ENCODE assay signal across 27 mouse cellular contexts in genomic region chr5:95924023-95924422, GRCm38 (mm10). TPM values are rescaled to one million over a fixed set of nuclear protein-coding genes. Genes with fewer than 3 reads are reported as not detected.
A peak's percentile ranks its signal among the peaks of the same experiment; 100 is the strongest.
DNase-seq lines count a peak whose midpoint lies in the region; ATAC-seq and TF ChIP-seq lines count a peak whose summit lies in the region.
"Had no signal": no experiment of that assay in that cellular context is flagged by ENCODE, and none has a peak within 500 bp of the region (broad histone marks: within the 10 kb centered on the region; RNA-seq: fewer than 3 reads in every experiment).

No protein-coding gene starts in this region.

- H3K9ac ChIP-seq in embryonic facial prominence, embryonic 14.5 days (ENCODE audit: low read depth, low read length) = no peak overlapping the region
- H3K9ac ChIP-seq in midbrain, postnatal 0 days (replicated peaks; ENCODE audit: low read length, poor library complexity, severe bottlenecking) = no peak overlapping the region
- no peak overlapping the region for H3K9ac ChIP-seq in midbrain, embryonic 15.5 days
- H3K9ac ChIP-seq in forebrain, postnatal 0 days = no peak overlapping the region
- no peak overlapping the region for H3K9ac ChIP-seq in intestine, embryonic 15.5 days
- H3K9ac ChIP-seq: kidney, embryonic 15.5 days; limb, embryonic 15.5 days; liver, embryonic 14.5 days; lung, embryonic 15.5 days; neural tube, embryonic 15.5 days; stomach, embryonic 15.5 days had no signal

- ATAC-seq in embryonic facial prominence, embryonic 14.5 days (ENCODE audit: low read depth) = no peak
- no peak for ATAC-seq in midbrain, postnatal 0 days (ENCODE audit: low FRiP score)
- ATAC-seq in midbrain, embryonic 15.5 days (replicated peaks) = no peak
- ATAC-seq in forebrain, postnatal 0 days = peak; percentile 97
- no peak for ATAC-seq in intestine, embryonic 15.5 days
- ATAC-seq: activated CD4-positive, CD25-positive, alpha-beta regulatory T cell, adult 4 months had no signal

- TF ChIP-seq CTCF in midbrain, postnatal 0 days (IDR thresholded peaks at IDR 0.05) = no peak
- no peak for TF ChIP-seq CTCF in forebrain, postnatal 0 days (IDR thresholded peaks at IDR 0.05; ENCODE audit: low read depth)

- no peaks in the 10 kb centered on the region for H3K36me3 ChIP-seq in embryonic facial prominence, embryonic 14.5 days (ENCODE audit: control insufficient read depth, insufficient read depth, low read length)
- H3K36me3 ChIP-seq in embryonic facial prominence, embryonic 10.5 days (replicated peaks) = no peaks in the 10 kb centered on the region
- no peaks in the 10 kb centered on the region for H3K36me3 ChIP-seq in heart, embryonic 10.5 days
- no peaks in the 10 kb centered on the region for H3K36me3 ChIP-seq in midbrain, postnatal 0 days (ENCODE audit: insufficient read depth, low read length)
- no peaks in the 10 kb centered on the region for H3K36me3 ChIP-seq in midbrain, embryonic 15.5 days (replicated peaks)
- no peaks in the 10 kb centered on the region for H3K36me3 ChIP-seq in forebrain, postnatal 0 days (ENCODE audit: insufficient read depth)
- no peaks in the 10 kb centered on the region for H3K36me3 ChIP-seq in intestine, embryonic 15.5 days
- H3K36me3 ChIP-seq: hindbrain, embryonic 10.5 days; kidney, embryonic 15.5 days; limb, embryonic 15.5 days; lung, embryonic 15.5 days; midbrain, embryonic 10.5 days; neural tube, embryonic 15.5 days; stomach, embryonic 15.5 days had no signal

- WGBS in embryonic facial prominence, embryonic 14.5 days = 84% methylated on average over 6 of the region's 6 CpGs
- WGBS in embryonic facial prominence, embryonic 10.5 days = 83% methylated on average over 6 of the region's 6 CpGs
- 79% methylated on average over 6 of the region's 6 CpGs for WGBS in heart, embryonic 10.5 days
- WGBS in midbrain, postnatal 0 days = 78% methylated on average over 6 of the region's 6 CpGs
- WGBS in midbrain, embryonic 15.5 days = 80% methylated on average over 6 of the region's 6 CpGs
- WGBS in forebrain, postnatal 0 days = 67% methylated on average over 6 of the region's 6 CpGs
- WGBS in intestine, embryonic 15.5 days = 70% methylated on average over 6 of the region's 6 CpGs

- no peak overlapping the region for H3K4me3 ChIP-seq in embryonic facial prominence, embryonic 14.5 days (ENCODE audit: low read depth, low read length)
- H3K4me3 ChIP-seq in embryonic facial prominence, embryonic 10.5 days = no peak overlapping the region
- no peak overlapping the region for H3K4me3 ChIP-seq in heart, embryonic 10.5 days
- H3K4me3 ChIP-seq in midbrain, postnatal 0 days (ENCODE audit: low read depth, low read length) = no peak overlapping the region
- H3K4me3 ChIP-seq in midbrain, embryonic 15.5 days = no peak overlapping the region
- H3K4me3 ChIP-seq in forebrain, postnatal 0 days (ENCODE audit: low read depth, low read length) = no peak overlapping the region
- no peak overlapping the region for H3K4me3 ChIP-seq in intestine, embryonic 15.5 days (replicated peaks)
- H3K4me3 ChIP-seq: gastrocnemius, adult 2 months; hindbrain, embryonic 10.5 days; kidney, embryonic 15.5 days; left cerebral cortex, adult 2 months; limb, embryonic 15.5 days; lung, embryonic 15.5 days; midbrain, embryonic 10.5 days; neural tube, embryonic 15.5 days; stomach, embryonic 15.5 days had no signal

- no peak overlapping the region for H3K27ac ChIP-seq in embryonic facial prominence, embryonic 14.5 days (replicated peaks; ENCODE audit: low read depth, low read length)
- no peak overlapping the region for H3K27ac ChIP-seq in embryonic facial prominence, embryonic 10.5 days (replicated peaks)
- no peak overlapping the region for H3K27ac ChIP-seq in heart, embryonic 10.5 days
- no peak overlapping the region for H3K27ac ChIP-seq in midbrain, postnatal 0 days (ENCODE audit: low read depth, low read length)
- H3K27ac ChIP-seq in midbrain, embryonic 15.5 days = no peak overlapping the region
- H3K27ac ChIP-seq in forebrain, postnatal 0 days (ENCODE audit: low read depth, low read length) = no peak overlapping the region
- no peak overlapping the region for H3K27ac ChIP-seq in intestine, embryonic 15.5 days
- H3K27ac ChIP-seq: gastrocnemius, adult 2 months; hindbrain, embryonic 10.5 days; kidney, embryonic 15.5 days; left cerebral cortex, adult 2 months; limb, embryonic 15.5 days; liver, embryonic 14.5 days; lung, embryonic 15.5 days; midbrain, embryonic 10.5 days; neural tube, embryonic 15.5 days; stomach, embryonic 15.5 days had no signal

- no peak overlapping the region for H3K4me2 ChIP-seq in embryonic facial prominence, embryonic 14.5 days (ENCODE audit: low read depth, low read length)
- no peak overlapping the region for H3K4me2 ChIP-seq in midbrain, postnatal 0 days (ENCODE audit: low read depth, low read length, poor library complexity, severe bottlenecking)
- H3K4me2 ChIP-seq in midbrain, embryonic 15.5 days = no peak overlapping the region
- H3K4me2 ChIP-seq in forebrain, postnatal 0 days (ENCODE audit: low read depth) = no peak overlapping the region
- H3K4me2 ChIP-seq in intestine, embryonic 15.5 days (replicated peaks) = no peak overlapping the region
- H3K4me2 ChIP-seq: kidney, embryonic 15.5 days; limb, embryonic 15.5 days; lung, embryonic 15.5 days; neural tube, embryonic 15.5 days; stomach, embryonic 15.5 days had no signal

- no peaks in the 10 kb centered on the region for H3K9me3 ChIP-seq in embryonic facial prominence, embryonic 14.5 days (ENCODE audit: control insufficient read depth, low read length)
- H3K9me3 ChIP-seq in embryonic facial prominence, embryonic 10.5 days = no peaks in the 10 kb centered on the region
- H3K9me3 ChIP-seq in heart, embryonic 10.5 days = no peaks in the 10 kb centered on the region
- no peaks in the 10 kb centered on the region for H3K9me3 ChIP-seq in midbrain, postnatal 0 days (ENCODE audit: low read length)
- H3K9me3 ChIP-seq in midbrain, embryonic 15.5 days = no peaks in the 10 kb centered on the region
- no peaks in the 10 kb centered on the region for H3K9me3 ChIP-seq in forebrain, postnatal 0 days (ENCODE audit: low read length)
- no peaks in the 10 kb centered on the region for H3K9me3 ChIP-seq in intestine, embryonic 15.5 days
- H3K9me3 ChIP-seq: hindbrain, embryonic 10.5 days; kidney, embryonic 15.5 days; limb, embryonic 15.5 days; lung, embryonic 15.5 days; midbrain, embryonic 10.5 days; neural tube, embryonic 15.5 days; stomach, embryonic 15.5 days had no signal

- intact Hi-C loops in heart, postnatal 14 days (cut with DNase I) = no loop called here

- no peaks in the 10 kb centered on the region for H3K4me1 ChIP-seq in embryonic facial prominence, embryonic 14.5 days (ENCODE audit: control insufficient read depth, insufficient read depth, low read length)
- H3K4me1 ChIP-seq in embryonic facial prominence, embryonic 10.5 days = no peaks in the 10 kb centered on the region
- H3K4me1 ChIP-seq in heart, embryonic 10.5 days = no peaks in the 10 kb centered on the region
- no peaks in the 10 kb centered on the region for H3K4me1 ChIP-seq in midbrain, postnatal 0 days (ENCODE audit: insufficient read depth, low read length)
- H3K4me1 ChIP-seq in midbrain, embryonic 15.5 days = no peaks in the 10 kb centered on the region
- H3K4me1 ChIP-seq in forebrain, postnatal 0 days (ENCODE audit: insufficient read depth) = no peaks in the 10 kb centered on the region
- H3K4me1 ChIP-seq in intestine, embryonic 15.5 days (replicated peaks) = no peaks in the 10 kb centered on the region
- H3K4me1 ChIP-seq: hindbrain, embryonic 10.5 days; kidney, embryonic 15.5 days; limb, embryonic 15.5 days; lung, embryonic 15.5 days; midbrain, embryonic 10.5 days; neural tube, embryonic 15.5 days; stomach, embryonic 15.5 days had no signal

- no peaks in the 10 kb centered on the region for H3K27me3 ChIP-seq in embryonic facial prominence, embryonic 14.5 days (replicated peaks; ENCODE audit: control insufficient read depth, insufficient read depth, low read length)
- no peaks in the 10 kb centered on the region for H3K27me3 ChIP-seq in embryonic facial prominence, embryonic 10.5 days (replicated peaks; ENCODE audit: low read depth, poor library complexity, severe bottlenecking)
- H3K27me3 ChIP-seq in heart, embryonic 10.5 days (ENCODE audit: insufficient read depth, poor library complexity, severe bottlenecking) = no peaks in the 10 kb centered on the region
- H3K27me3 ChIP-seq in midbrain, postnatal 0 days (ENCODE audit: insufficient read depth, low read length) = no peaks in the 10 kb centered on the region
- no peaks in the 10 kb centered on the region for H3K27me3 ChIP-seq in midbrain, embryonic 15.5 days (replicated peaks)
- H3K27me3 ChIP-seq in forebrain, postnatal 0 days (ENCODE audit: insufficient read depth, low read length) = no peaks in the 10 kb centered on the region
- H3K27me3 ChIP-seq in intestine, embryonic 15.5 days (replicated peaks) = no peaks in the 10 kb centered on the region
- H3K27me3 ChIP-seq: kidney, embryonic 15.5 days; limb, embryonic 15.5 days; lung, embryonic 15.5 days; neural tube, embryonic 15.5 days; stomach, embryonic 15.5 days had no signal

- peak; percentile 2 for DNase-seq in embryonic facial prominence, embryonic 14.5 days (ENCODE audit: low spot score)
- no peak for DNase-seq in embryonic facial prominence, embryonic 10.5 days (ENCODE audit: low spot score)
- DNase-seq in heart, embryonic 10.5 days (ENCODE audit: low spot score) = peak; percentile 48
- no peak for DNase-seq in heart, postnatal 14 days
- DNase-seq in midbrain, postnatal 0 days (ENCODE audit: low spot score) = peak; percentile 2
- DNase-seq in forebrain, postnatal 0 days = peak; percentile 77
- DNase-seq: adrenal gland, adult 8-10 months; cerebellum, adult 9-10 months; gastrocnemius, adult 2 months; kidney, adult 11 months; kidney, postnatal 36 days; left cerebral cortex, postnatal 4 days; right cerebral cortex, adult 18-20 months; thymus, adult 18-20 months had no signal

RNA-seq across cellular contexts. Expression of gene Cxcl13, which starts 32.7 kb away (rescaled TPM):
- polyA plus RNA-seq in embryonic facial prominence, embryonic 14.5 days (2014; fragmentation: Nextera tagmentation; extraction: Ambion mirVana) = 8.0 and 8.5 TPM in 2 replicates
- 4.7 and 6.2 TPM in 2 replicates for polyA plus RNA-seq in embryonic facial prominence, embryonic 10.5 days (2016; fragmentation: Nextera tagmentation; extraction: Ambion mirVana)
- polyA plus RNA-seq in heart, embryonic 10.5 days (2016; fragmentation: Nextera tagmentation; extraction: Ambion mirVana) = 0.70 and 6.5 TPM in 2 replicates
- total RNA-seq in heart, postnatal 14 days (2021) = 1 to 10 TPM; 6.3 to 9.9 TPM
- total RNA-seq in midbrain, postnatal 0 days (2014; rRNA removed) = 0.33 and 0.61 TPM in 2 replicates
- polyA plus RNA-seq in midbrain, postnatal 0 days (2015; fragmentation: Nextera tagmentation; extraction: Ambion mirVana) = 1.3 and 1.9 TPM in 2 replicates
- 1.1 TPM in 1 of 2 replicates, not detected in the other for polyA plus RNA-seq in midbrain, embryonic 15.5 days (2015; fragmentation: Nextera tagmentation; extraction: Ambion mirVana)
- not detected in 2 replicates for total RNA-seq in forebrain, postnatal 0 days (2014; rRNA removed)
- polyA plus RNA-seq in forebrain, postnatal 0 days (2015; fragmentation: Nextera tagmentation; extraction: Ambion mirVana) = 0.22 TPM in 1 of 2 replicates, not detected in the other
- 51.5 and 60.8 TPM in 2 replicates for polyA plus RNA-seq in intestine, embryonic 15.5 days (2015; fragmentation: Nextera tagmentation; extraction: Ambion mirVana)
- total RNA-seq: gastrocnemius, postnatal 4 days; left cerebral cortex, adult 2 months; left cerebral cortex, postnatal 4 days had no signal

Comparison
In these comparisons a context has a peak if more than half of its experiments do, and no peak if none do; other contexts are left out.
1. DNase-seq: peak in embryonic facial prominence, embryonic 14.5 days (single experiment), heart, embryonic 10.5 days (single experiment), midbrain, postnatal 0 days (single experiment) and forebrain, postnatal 0 days (single experiment); none in embryonic facial prominence, embryonic 10.5 days (single experiment) and heart, postnatal 14 days (0 of 2).